Mouse (Mus musculus) midbrain, postnatal 0 days (tissue): ENCODE measurements around the gene Zfhx3. TPM values are rescaled to one million over a fixed set of nuclear protein-coding genes. Genes with fewer than 3 reads are reported as not detected.

ENCODE experiments used
- ATAC-seq: fragments of 200-750 bp; cut with Nextera tagmentation; 2 replicates; pipeline ENCODE4 v1.8.0; 2017; ENCODE audit warnings: moderate number of reproducible peaks, mild to moderate bottlenecking, moderate TSS enrichment, moderate library complexity; ENCODE audit not compliant: low FRiP score
- DNase-seq: peaks from one replicate; pipeline ENCODE4 v3.0.0-alpha.2; 2015; ENCODE audit warnings: low spot score
- H3K27ac ChIP-seq: fragments of 300-500 bp; sonication (generic); 2 replicates; pipeline ENCODE4 v1.5.1; 2014; ENCODE audit warnings: low read depth, mild to moderate bottlenecking, low read length, mixed read lengths
- H3K27me3 ChIP-seq: fragments of 300-500 bp; sonication (generic); 2 replicates; pipeline ENCODE4 v1.6.1; 2014; ENCODE audit warnings: low read length, control low read depth, mixed read lengths; ENCODE audit not compliant: insufficient read depth
- H3K36me3 ChIP-seq: fragments of 300-500 bp; sonication (generic); 2 replicates; pipeline ENCODE4 v1.6.1; 2014; ENCODE audit warnings: low read length, control low read depth, mixed read lengths; ENCODE audit not compliant: insufficient read depth
- H3K4me1 ChIP-seq: fragments of 300-500 bp; sonication (generic); 2 replicates; pipeline ENCODE4 v1.6.1; 2014; ENCODE audit warnings: mild to moderate bottlenecking, control low read depth, antibody characterized with exemption, low read length, mixed read lengths; ENCODE audit not compliant: insufficient read depth
- H3K4me2 ChIP-seq: fragments of 300-500 bp; sonication (generic); 2 replicates; pipeline ENCODE4 v1.6.1; 2014; ENCODE audit warnings: low read depth, mild to moderate bottlenecking, low read length, mixed read lengths; ENCODE audit not compliant: poor library complexity, severe bottlenecking
- H3K4me3 ChIP-seq: fragments of 300-500 bp; sonication (generic); 2 replicates; pipeline ENCODE4 v1.5.1; 2014; ENCODE audit warnings: low read depth, mild to moderate bottlenecking, low read length, moderate library complexity
- H3K9ac ChIP-seq: fragments of 300-500 bp; sonication (generic); replicated peaks from 2 replicates; pipeline ENCODE4 v1.6.1; 2014; ENCODE audit warnings: mild to moderate bottlenecking, low read length, moderate library complexity, mixed read lengths; ENCODE audit not compliant: poor library complexity, severe bottlenecking
- H3K9me3 ChIP-seq: fragments of 300-500 bp; sonication (generic); 2 replicates; pipeline ENCODE4 v1.6.1; 2016; ENCODE audit warnings: low read length, control low read depth
- CTCF ChIP-seq: IDR thresholded peaks from 2 replicates; pipeline ENCODE4 v1.5.1; 2016; ENCODE audit warnings: antibody characterized with exemption, mild to moderate bottlenecking
- WGBS: fragments of 180-500 bp; shearing (Covaris S2); extraction: QIAGEN DNeasy Blood & Tissue Kit; methylation state at CpG from one replicate; pipeline ENCODE4 v1.1.7; 2014; 5-methylcytosine and 5-hydroxymethylcytosine counted together
- polyA plus RNA-seq: library from polyadenylated mRNA; unstranded; fragments of >200 nt; fragmentation: Nextera tagmentation; extraction: Ambion mirVana; gene quantifications from 2 replicates; pipeline ENCODE4 v1.2.1, GENCODE M21; 2015
- total RNA-seq: library from RNA; depleted of rRNA; stranded (reverse); fragments of >200 nt; gene quantifications from 2 replicates; pipeline ENCODE4 v1.2.3, GENCODE M21; 2014

The Zfhx3 gene
- total and polyA plus RNA-seq, 2 experiments from 2014 or later: 33.1 to 44.5 TPM

DNA sequence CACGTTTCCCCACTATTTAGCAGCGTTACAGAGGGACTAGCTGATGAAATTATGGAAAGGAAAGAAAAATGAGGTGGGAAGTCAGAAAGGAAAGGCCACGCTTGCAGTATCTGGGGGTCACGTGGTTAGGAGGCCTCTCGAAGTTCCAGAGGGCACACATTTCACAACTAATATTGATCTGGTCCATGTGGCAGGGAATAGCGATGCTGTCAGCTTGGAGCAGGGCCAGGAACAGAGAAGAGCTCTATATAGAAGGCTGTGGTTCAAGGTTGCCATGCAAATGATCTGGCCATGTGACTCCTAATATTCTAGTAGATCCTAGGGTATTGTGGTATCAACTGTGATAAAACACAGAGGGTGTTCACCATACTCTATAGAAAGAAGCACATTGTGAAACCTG is 1048.1 kb downstream of the Zfhx3 start:
- Histone ChIP-seq H3K36me3 (no peaks in the 10 kb centered on the region), H3K4me2 (no peak overlapping the region), H3K4me1 (no peaks in the 10 kb centered on the region), H3K27me3 (no peaks in the 10 kb centered on the region), H3K9ac (no peak overlapping the region), H3K9me3 (no peaks in the 10 kb centered on the region), H3K4me3 (no peak overlapping the region), H3K27ac (no peak overlapping the region)
- no peak for DNase-seq
- ATAC-seq: no peak
- 89% methylated on average over 6 of the region's 6 CpGs for WGBS
- no peak for TF ChIP-seq CTCF

GRCm38 (mm10) chr8:108991395-108991794 is 1049.0 kb downstream of the Zfhx3 start:
- no peak overlapping the region for H3K4me3 ChIP-seq
- H3K27ac ChIP-seq: no peak overlapping the region
- no peak overlapping the region for H3K9ac ChIP-seq
- ATAC-seq: no peak
- no peak for TF ChIP-seq CTCF
- no peaks in the 10 kb centered on the region for H3K9me3 ChIP-seq
- no peaks in the 10 kb centered on the region for H3K36me3 ChIP-seq
- DNase-seq: no peak
- H3K4me1 ChIP-seq: no peaks in the 10 kb centered on the region
- WGBS: 94% methylated on average over 5 of the region's 5 CpGs
- H3K4me2 ChIP-seq: no peak overlapping the region
- no peaks in the 10 kb centered on the region for H3K27me3 ChIP-seq

- no peak overlapping the region for H3K27ac ChIP-seq
- no peak for ATAC-seq
- no peak overlapping the region for H3K9ac ChIP-seq
- H3K4me2 ChIP-seq: no peak overlapping the region
- no peaks in the 10 kb centered on the region for H3K27me3 ChIP-seq
- no peaks in the 10 kb centered on the region for H3K36me3 ChIP-seq
- no peaks in the 10 kb centered on the region for H3K4me1 ChIP-seq
- TF ChIP-seq CTCF: no peak
- WGBS: 81% methylated on average over 2 of the region's 2 CpGs
- DNase-seq: no peak
- H3K4me3 ChIP-seq: no peak overlapping the region
- H3K9me3 ChIP-seq: no peaks in the 10 kb centered on the region
Measured at GRCm38 (mm10) chr8:108993718-108994117, 1051.3 kb downstream of the Zfhx3 start.

GRCm38 (mm10) chr8:108994187-108994586 is 1051.7 kb downstream of the Zfhx3 start:
- no peaks in the 10 kb centered on the region for H3K9me3 ChIP-seq
- 61% methylated on average over 2 of the region's 2 CpGs for WGBS
- no peak overlapping the region for H3K27ac ChIP-seq
- H3K27me3 ChIP-seq: no peaks in the 10 kb centered on the region
- H3K9ac ChIP-seq: no peak overlapping the region
- H3K4me3 ChIP-seq: no peak overlapping the region
- TF ChIP-seq CTCF: no peak
- no peaks in the 10 kb centered on the region for H3K4me1 ChIP-seq
- H3K4me2 ChIP-seq: no peak overlapping the region
- no peaks in the 10 kb centered on the region for H3K36me3 ChIP-seq
- no peak for ATAC-seq
- DNase-seq: no peak

GRCm38 (mm10) chr8:108994880-108995279 is 1052.4 kb downstream of the Zfhx3 start:
- H3K36me3 ChIP-seq: no peaks in the 10 kb centered on the region
- no peak for TF ChIP-seq CTCF
- H3K27ac ChIP-seq: no peak overlapping the region
- ATAC-seq: no peak
- no peaks in the 10 kb centered on the region for H3K9me3 ChIP-seq
- H3K4me3 ChIP-seq: no peak overlapping the region
- no peak for DNase-seq
- no peaks in the 10 kb centered on the region for H3K4me1 ChIP-seq
- H3K9ac ChIP-seq: no peak overlapping the region
- WGBS: 87% methylated on average over 5 of the region's 5 CpGs
- H3K27me3 ChIP-seq: no peaks in the 10 kb centered on the region
- H3K4me2 ChIP-seq: no peak overlapping the region

DNA sequence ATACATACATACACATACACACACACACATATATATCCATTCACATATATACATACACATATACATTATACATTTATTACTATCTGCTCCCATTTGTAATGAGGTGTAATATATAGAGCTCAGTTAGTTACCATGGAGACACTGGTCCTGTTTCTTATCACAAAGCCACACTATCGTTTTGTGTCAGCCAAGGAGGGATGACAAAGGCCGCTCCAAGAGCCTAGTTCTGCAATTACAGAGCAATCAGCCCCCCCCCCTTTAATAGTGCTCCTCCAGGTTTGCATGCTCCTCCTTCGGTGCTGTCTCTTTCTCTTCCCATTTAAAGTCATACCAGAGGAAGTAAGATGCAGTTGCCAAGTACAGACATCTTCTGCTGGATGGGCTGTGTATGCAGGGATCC is 1054.9 kb downstream of the Zfhx3 start:
- Histone ChIP-seq H3K4me3 (no peak overlapping the region), H3K9ac (no peak overlapping the region), H3K9me3 (no peaks in the 10 kb centered on the region), H3K4me1 (no peaks in the 10 kb centered on the region), H3K27ac (no peak overlapping the region), H3K27me3 (no peaks in the 10 kb centered on the region), H3K36me3 (no peaks in the 10 kb centered on the region), H3K4me2 (no peak overlapping the region)
- WGBS: 40% methylated on average over 3 of the region's 3 CpGs
- DNase-seq (peak; percentile 17), ATAC-seq (no peak)
- no peak for TF ChIP-seq CTCF
